Mouse (Mus musculus) G1E (cell line): Measurements from ENCODE around the gene Pcbp3.

ENCODE experiments used
- CTCF ChIP-seq: IDR thresholded peaks from 2 replicates; pipeline ENCODE4 v1.5.1; 2012; ENCODE audit warnings: low read depth, low read length, inconsistent platforms, mixed read lengths
- GATA1 ChIP-seq: IDR thresholded peaks from 2 replicates; pipeline ENCODE4 v1.6.1; 2012; ENCODE audit warnings: borderline replicate concordance, low read length, inconsistent platforms, mixed read lengths
- TAL1 ChIP-seq: conservative IDR thresholded peaks from 2 replicates; pipeline ENCODE4 v1.6.1; 2012; ENCODE audit warnings: low read depth, low read length, inconsistent platforms, mixed read lengths

GRCm38 (mm10) chr10:76988586-76988985 is 26.9 kb upstream of the Pcbp3 start:
- no peak for TF ChIP-seq CTCF
- TF ChIP-seq GATA1, result no peak
- TF ChIP-seq TAL1, result no peak
